In genomic region chr7:28382347-28382951, GRCm38 (mm10) we compare ENCODE assay signal across 8 mouse cellular contexts. TPM values are rescaled to one million over a fixed set of nuclear protein-coding genes. Genes with fewer than 3 reads are reported as not detected.
A peak's percentile ranks its signal among the peaks of the same experiment; 100 is the strongest.
DNase-seq lines count a peak whose midpoint lies in the region; ATAC-seq and TF ChIP-seq lines count a peak whose summit lies in the region.

No protein-coding gene starts in this region.

- no peaks in the 10 kb centered on the region for H3K27me3 ChIP-seq in heart, embryonic 13.5 days (replicated peaks)
- no peaks in the 10 kb centered on the region for H3K27me3 ChIP-seq in E14TG2a.4 (ENCODE audit: insufficient read depth, low read length)
- peaks cover 8% of the 10 kb centered on the region for H3K27me3 ChIP-seq in forebrain, embryonic 12.5 days
- H3K27me3 ChIP-seq in liver, adult 2 months (ENCODE audit: control insufficient read depth, insufficient read depth, low read length) = no peaks in the 10 kb centered on the region
- no peaks in the 10 kb centered on the region for H3K27me3 ChIP-seq in stomach, embryonic 15.5 days (replicated peaks)

- peaks cover 60% of the 10 kb centered on the region for H3K4me1 ChIP-seq in heart, embryonic 13.5 days
- peaks cover 91% of the 10 kb centered on the region for H3K4me1 ChIP-seq in E14TG2a.4 (replicated peaks; ENCODE audit: low read depth, low read length)
- H3K4me1 ChIP-seq in forebrain, embryonic 12.5 days = peaks cover 44% of the 10 kb centered on the region
- H3K4me1 ChIP-seq in liver, adult 2 months (ENCODE audit: control insufficient read depth, insufficient read depth, low read length) = peaks cover 25% of the 10 kb centered on the region; the same call in 1 of the 2 replicates
- peaks cover 49% of the 10 kb centered on the region for H3K4me1 ChIP-seq in stomach, embryonic 15.5 days

- 41% methylated on average over 9 of the region's 12 CpGs for WGBS in heart, embryonic 13.5 days
- WGBS in forebrain, embryonic 12.5 days = 72% methylated on average over 10 of the region's 12 CpGs
- 2% methylated on average over 11 of the region's 12 CpGs for WGBS in liver, adult 2 months
- WGBS in stomach, embryonic 15.5 days = 30% methylated on average over 12 of the region's 12 CpGs

- no peak for ATAC-seq in heart, embryonic 13.5 days (ENCODE audit: extremely low read depth, insufficient number of reproducible peaks, low FRiP score, low TSS enrichment)
- no peak for ATAC-seq in forebrain, embryonic 12.5 days (ENCODE audit: low FRiP score)
- ATAC-seq in stomach, embryonic 15.5 days (ENCODE audit: insufficient read depth, low FRiP score, low read depth) = peak; percentile 4; the same call in 1 of the 2 replicates

- DNase-seq in heart, postnatal 36 days = no peak
- no peak for DNase-seq in liver, adult 2 months (ENCODE audit: extremely low read depth, low read depth, low spot score)
- no peak for DNase-seq in urinary bladder, postnatal 36 days (ENCODE audit: low spot score in 2 of 2)
- no peak for DNase-seq in left cerebral cortex, postnatal 10 days (ENCODE audit: extremely low spot score in 1 of 2, low spot score in 2 of 2)

- peak overlapping the region; percentile 88 for H3K4me2 ChIP-seq in heart, embryonic 13.5 days
- H3K4me2 ChIP-seq in forebrain, embryonic 12.5 days = peak overlapping the region; percentile 54
- peak overlapping the region; percentile 70 for H3K4me2 ChIP-seq in stomach, embryonic 15.5 days

- H3K9ac ChIP-seq in heart, embryonic 13.5 days = peak overlapping the region; percentile 85
- H3K9ac ChIP-seq in forebrain, embryonic 12.5 days = peak overlapping the region; percentile 59; the same call in 1 of the 2 replicates
- H3K9ac ChIP-seq in liver, adult 2 months (ENCODE audit: low read depth, low read length) = peak overlapping the region; percentile 56
- no peak overlapping the region for H3K9ac ChIP-seq in stomach, embryonic 15.5 days

- no peak for TF ChIP-seq POLR2A in liver, adult 2 months (IDR thresholded peaks at IDR 0.05; ENCODE audit: extremely low read depth, insufficient read depth, low read length)

- peaks cover 26% of the 10 kb centered on the region for H3K36me3 ChIP-seq in heart, embryonic 13.5 days
- H3K36me3 ChIP-seq in E14TG2a.4 (ENCODE audit: insufficient read depth, low read length) = peaks cover 43% of the 10 kb centered on the region
- H3K36me3 ChIP-seq in forebrain, embryonic 12.5 days (replicated peaks) = peaks cover 18% of the 10 kb centered on the region
- H3K36me3 ChIP-seq in liver, adult 2 months (ENCODE audit: control insufficient read depth, insufficient read depth, low read length) = peaks cover 5% of the 10 kb centered on the region
- peaks cover 10% of the 10 kb centered on the region for H3K36me3 ChIP-seq in stomach, embryonic 15.5 days

- peaks cover 15% of the 10 kb centered on the region for H3K79me2 ChIP-seq in liver, adult 2 months (ENCODE audit: control insufficient read depth, insufficient read depth, low read length)

- intact Hi-C loops in heart, postnatal 36 days (cut with DNase I) = no loop called here
- intact Hi-C loops in left cerebral cortex, postnatal 10 days (cut with DNase I) = no loop called here

- TF ChIP-seq CTCF in E14TG2a.4 (conservative IDR thresholded peaks at IDR 0.05; ENCODE audit: low read length) = no peak
- no peak for TF ChIP-seq CTCF in liver, adult 2 months (IDR thresholded peaks at IDR 0.05; ENCODE audit: low read depth, low read length)

- H3K4me3 ChIP-seq in heart, embryonic 13.5 days = peak overlapping the region; percentile 46
- H3K4me3 ChIP-seq in E14TG2a.4 (replicated peaks; ENCODE audit: low read length) = peak overlapping the region; percentile 33
- H3K4me3 ChIP-seq in forebrain, embryonic 12.5 days (replicated peaks) = peak overlapping the region; percentile 27
- H3K4me3 ChIP-seq in liver, adult 2 months (ENCODE audit: insufficient read depth, low read depth, low read length) = peak overlapping the region; percentile 70
- peak overlapping the region; percentile 41; the same call in 1 of the 2 replicates for H3K4me3 ChIP-seq in stomach, embryonic 15.5 days (replicated peaks)

- H3K27ac ChIP-seq in heart, embryonic 13.5 days (replicated peaks) = peak overlapping the region; percentile 100
- peak overlapping the region; percentile 83 for H3K27ac ChIP-seq in forebrain, embryonic 12.5 days
- H3K27ac ChIP-seq in liver, adult 2 months (replicated peaks; ENCODE audit: insufficient read depth, low read depth, low read length) = peak overlapping the region; percentile 100
- H3K27ac ChIP-seq in stomach, embryonic 15.5 days = peak overlapping the region; percentile 100

- no peaks in the 10 kb centered on the region for H3K9me3 ChIP-seq in heart, embryonic 13.5 days
- no peaks in the 10 kb centered on the region for H3K9me3 ChIP-seq in E14TG2a.4 (ENCODE audit: low read length)
- no peaks in the 10 kb centered on the region for H3K9me3 ChIP-seq in forebrain, embryonic 12.5 days
- no peaks in the 10 kb centered on the region for H3K9me3 ChIP-seq in stomach, embryonic 15.5 days

RNA-seq across cellular contexts. Expression of gene Zfp36, which starts 2.4 kb away (rescaled TPM):
- 11.9 and 13.6 TPM in 2 replicates for polyA plus RNA-seq in heart, embryonic 13.5 days (2015; fragmentation: Nextera tagmentation; extraction: Ambion mirVana)
- 10 to 100 TPM; 14.7 to 29.0 TPM for total RNA-seq in heart, postnatal 36 days (2021)
- polyA plus RNA-seq in forebrain, embryonic 12.5 days (2016; fragmentation: Nextera tagmentation; extraction: Ambion mirVana) = 5.1 and 5.5 TPM in 2 replicates
- 16.4 and 25.4 TPM in 2 replicates for total RNA-seq in liver, adult 2 months (2014; rRNA removed)
- 41.1 and 54.3 TPM in 2 replicates for polyA plus RNA-seq in liver, adult 2 months (2012; rRNA removed)
- polyA plus RNA-seq in stomach, embryonic 15.5 days (2015; fragmentation: Nextera tagmentation; extraction: Ambion mirVana) = 20.2 and 21.4 TPM in 2 replicates
- total RNA-seq in left cerebral cortex, postnatal 10 days (2021) = 1 to 10 TPM; 1.8 to 2.4 TPM

RNA-seq across cellular contexts. Expression of gene Plekhg2, which starts 10.1 kb away (rescaled TPM):
- polyA plus RNA-seq in heart, embryonic 13.5 days (2015; fragmentation: Nextera tagmentation; extraction: Ambion mirVana) = 43.5 and 49.3 TPM in 2 replicates
- total RNA-seq in heart, postnatal 36 days (2021) = 10 to 100 TPM; 15.1 to 15.8 TPM
- polyA plus RNA-seq in forebrain, embryonic 12.5 days (2016; fragmentation: Nextera tagmentation; extraction: Ambion mirVana) = 67.0 and 69.7 TPM in 2 replicates
- total RNA-seq in liver, adult 2 months (2014; rRNA removed) = 0.65 and 1.3 TPM in 2 replicates
- 3.3 and 3.5 TPM in 2 replicates for polyA plus RNA-seq in liver, adult 2 months (2012; rRNA removed)
- polyA plus RNA-seq in stomach, embryonic 15.5 days (2015; fragmentation: Nextera tagmentation; extraction: Ambion mirVana) = 48.4 and 52.3 TPM in 2 replicates
- 10 to 100 TPM; 10.0 to 12.3 TPM for total RNA-seq in left cerebral cortex, postnatal 10 days (2021)

RNA-seq across cellular contexts. Expression of gene Med29, which starts 10.1 kb away (rescaled TPM):
- 49.9 and 54.2 TPM in 2 replicates for polyA plus RNA-seq in heart, embryonic 13.5 days (2015; fragmentation: Nextera tagmentation; extraction: Ambion mirVana)
- 10 to 100 TPM; 18.2 to 20.1 TPM for total RNA-seq in heart, postnatal 36 days (2021)
- 43.1 and 43.6 TPM in 2 replicates for polyA plus RNA-seq in forebrain, embryonic 12.5 days (2016; fragmentation: Nextera tagmentation; extraction: Ambion mirVana)
- 13.4 and 17.6 TPM in 2 replicates for total RNA-seq in liver, adult 2 months (2014; rRNA removed)
- 49.2 and 50.9 TPM in 2 replicates for polyA plus RNA-seq in liver, adult 2 months (2012; rRNA removed)
- polyA plus RNA-seq in stomach, embryonic 15.5 days (2015; fragmentation: Nextera tagmentation; extraction: Ambion mirVana) = 44.8 and 47.4 TPM in 2 replicates
- total RNA-seq in left cerebral cortex, postnatal 10 days (2021) = 10 to 100 TPM; 18.5 to 19.3 TPM

RNA-seq across cellular contexts. Expression of gene Paf1, which starts 10.3 kb away (rescaled TPM):
- 73.4 and 75.1 TPM in 2 replicates for polyA plus RNA-seq in heart, embryonic 13.5 days (2015; fragmentation: Nextera tagmentation; extraction: Ambion mirVana)
- 10 to 100 TPM; 38.8 to 48.0 TPM for total RNA-seq in heart, postnatal 36 days (2021)
- polyA plus RNA-seq in forebrain, embryonic 12.5 days (2016; fragmentation: Nextera tagmentation; extraction: Ambion mirVana) = 84.6 and 86.2 TPM in 2 replicates
- total RNA-seq in liver, adult 2 months (2014; rRNA removed) = 16.1 TPM in 2 replicates
- polyA plus RNA-seq in liver, adult 2 months (2012; rRNA removed) = 52.8 and 59.1 TPM in 2 replicates
- 76.5 and 79.0 TPM in 2 replicates for polyA plus RNA-seq in stomach, embryonic 15.5 days (2015; fragmentation: Nextera tagmentation; extraction: Ambion mirVana)
- total RNA-seq in left cerebral cortex, postnatal 10 days (2021) = 10 to 100 TPM; 65.3 to 66.1 TPM

RNA-seq across cellular contexts. Expression of gene Rps16, which starts 32.0 kb away (rescaled TPM):
- 599 and 651 TPM in 2 replicates for polyA plus RNA-seq in heart, embryonic 13.5 days (2015; fragmentation: Nextera tagmentation; extraction: Ambion mirVana)
- 100 to 1,000 TPM; 494 to 516 TPM for total RNA-seq in heart, postnatal 36 days (2021)
- polyA plus RNA-seq in forebrain, embryonic 12.5 days (2016; fragmentation: Nextera tagmentation; extraction: Ambion mirVana) = 594 and 628 TPM in 2 replicates
- total RNA-seq in liver, adult 2 months (2014; rRNA removed) = 110 and 136 TPM in 2 replicates
- polyA plus RNA-seq in liver, adult 2 months (2012; rRNA removed) = 471 and 577 TPM in 2 replicates
- polyA plus RNA-seq in stomach, embryonic 15.5 days (2015; fragmentation: Nextera tagmentation; extraction: Ambion mirVana) = 826 and 1,031 TPM in 2 replicates
- 100 to 1,000 TPM; 642 to 668 TPM for total RNA-seq in left cerebral cortex, postnatal 10 days (2021)
